Mouse (Mus musculus): ENCODE results near the gene Ccr7. TPM values are rescaled to one million over a fixed set of nuclear protein-coding genes. Genes with fewer than 3 reads are reported as not detected.

Gene Ccr7
- polyA plus RNA-seq, 1 experiment from 2014 or later = 0.36 TPM

GRCm38 (mm10) chr11:99122703-99123102 is 32.2 kb downstream of the Ccr7 start:
- Histone ChIP-seq H3K27ac (ENCODE audit: low read depth, low read length) (no peak overlapping the region), H3K4me3 (ENCODE audit: low read depth, low read length) (no peak overlapping the region), H3K9me3 (replicated peaks; ENCODE audit: control insufficient read depth, low read length) (no peaks in the 10 kb centered on the region), H3K4me1 (ENCODE audit: control insufficient read depth, insufficient read depth, low read length) (peaks cover 23% of the 10 kb centered on the region), H3K9ac (ENCODE audit: low read depth, low read length) (no peak overlapping the region), H3K36me3 (ENCODE audit: control insufficient read depth, insufficient read depth, low read length) (no peaks in the 10 kb centered on the region), H3K4me2 (no peak overlapping the region), H3K27me3 (ENCODE audit: control insufficient read depth, insufficient read depth, low read length) (no peaks in the 10 kb centered on the region)
- WGBS (ENCODE audit: insufficient replicate concordance) = 85% methylated on average over 3 of the region's 3 CpGs
- no peak for ATAC-seq (replicated peaks; ENCODE audit: insufficient number of reproducible peaks, low FRiP score, low TSS enrichment)

- no peak for ATAC-seq (replicated peaks; ENCODE audit: insufficient number of reproducible peaks, low FRiP score, low TSS enrichment)
- Histone ChIP-seq H3K27ac (ENCODE audit: low read depth, low read length) (peak overlapping the region; percentile 48; the same call in 1 of the 2 replicates), H3K9me3 (replicated peaks; ENCODE audit: control insufficient read depth, low read length) (no peaks in the 10 kb centered on the region), H3K9ac (ENCODE audit: low read depth, low read length) (peak overlapping the region; percentile 43; the same call in 1 of the 2 replicates), H3K4me3 (ENCODE audit: low read depth, low read length) (no peak overlapping the region), H3K36me3 (ENCODE audit: control insufficient read depth, insufficient read depth, low read length) (no peaks in the 10 kb centered on the region), H3K4me1 (ENCODE audit: control insufficient read depth, insufficient read depth, low read length) (peaks cover 11% of the 10 kb centered on the region), H3K27me3 (ENCODE audit: control insufficient read depth, insufficient read depth, low read length) (no peaks in the 10 kb centered on the region), H3K4me2 (no peak overlapping the region)
- 67% methylated on average over 14 of the region's 14 CpGs for WGBS (ENCODE audit: insufficient replicate concordance)
Observed at GRCm38 (mm10) chr11:99121218-99121631, 33.7 kb downstream of the Ccr7 start.

GRCm38 (mm10) chr11:99120524-99121217 is 34.2 kb downstream of the Ccr7 start:
- no peaks in the 10 kb centered on the region for H3K36me3 ChIP-seq (ENCODE audit: control insufficient read depth, insufficient read depth, low read length)
- H3K4me3 ChIP-seq (ENCODE audit: low read depth, low read length) = no peak overlapping the region
- H3K9me3 ChIP-seq (replicated peaks; ENCODE audit: control insufficient read depth, low read length) = no peaks in the 10 kb centered on the region
- 0 out of 2 replicates have a peak, but pooled peaks cover 8% of the 10 kb centered on the region for H3K4me1 ChIP-seq (ENCODE audit: control insufficient read depth, insufficient read depth, low read length)
- ATAC-seq (replicated peaks; ENCODE audit: insufficient number of reproducible peaks, low FRiP score, low TSS enrichment) = no peak
- no peak overlapping the region for H3K4me2 ChIP-seq
- H3K9ac ChIP-seq (ENCODE audit: low read depth, low read length) = peak overlapping the region; percentile 43; the same call in 1 of the 2 replicates
- peak overlapping the region; percentile 48; the same call in 1 of the 2 replicates for H3K27ac ChIP-seq (ENCODE audit: low read depth, low read length)
- H3K27me3 ChIP-seq (ENCODE audit: control insufficient read depth, insufficient read depth, low read length) = no peaks in the 10 kb centered on the region
- WGBS (ENCODE audit: insufficient replicate concordance) = 48% methylated on average over 20 of the region's 20 CpGs

- Histone ChIP-seq H3K4me3 (ENCODE audit: low read depth, low read length) (no peak overlapping the region), H3K9ac (ENCODE audit: low read depth, low read length) (no peak overlapping the region), H3K27me3 (ENCODE audit: control insufficient read depth, insufficient read depth, low read length) (no peaks in the 10 kb centered on the region), H3K27ac (ENCODE audit: low read depth, low read length) (no peak overlapping the region), H3K4me1 (ENCODE audit: control insufficient read depth, insufficient read depth, low read length) (0 out of 2 replicates have a peak, but pooled peaks cover 5% of the 10 kb centered on the region), H3K36me3 (ENCODE audit: control insufficient read depth, insufficient read depth, low read length) (no peaks in the 10 kb centered on the region), H3K4me2 (no peak overlapping the region), H3K9me3 (replicated peaks; ENCODE audit: control insufficient read depth, low read length) (no peaks in the 10 kb centered on the region)
- ATAC-seq (replicated peaks; ENCODE audit: insufficient number of reproducible peaks, low FRiP score, low TSS enrichment) = no peak
- WGBS (ENCODE audit: insufficient replicate concordance) = 90% methylated on average over 7 of the region's 7 CpGs
Observed at GRCm38 (mm10) chr11:99118963-99119362, 35.9 kb downstream of the Ccr7 start.

GRCm38 (mm10) chr11:99118420-99118819 is 36.5 kb downstream of the Ccr7 start:
- no peak for ATAC-seq (replicated peaks; ENCODE audit: insufficient number of reproducible peaks, low FRiP score, low TSS enrichment)
- Histone ChIP-seq H3K4me1 (ENCODE audit: control insufficient read depth, insufficient read depth, low read length) (0 out of 2 replicates have a peak, but pooled peaks cover 5% of the 10 kb centered on the region), H3K4me2 (no peak overlapping the region)

GRCm38 (mm10) chr11:99117907-99118306 is 37.0 kb downstream of the Ccr7 start:
- Histone ChIP-seq H3K36me3 (ENCODE audit: control insufficient read depth, insufficient read depth, low read length) (no peaks in the 10 kb centered on the region), H3K9ac (ENCODE audit: low read depth, low read length) (no peak overlapping the region), H3K4me3 (ENCODE audit: low read depth, low read length) (no peak overlapping the region), H3K4me1 (ENCODE audit: control insufficient read depth, insufficient read depth, low read length) (0 out of 2 replicates have a peak, but pooled peaks cover 5% of the 10 kb centered on the region), H3K27ac (ENCODE audit: low read depth, low read length) (no peak overlapping the region), H3K27me3 (ENCODE audit: control insufficient read depth, insufficient read depth, low read length) (no peaks in the 10 kb centered on the region), H3K4me2 (no peak overlapping the region), H3K9me3 (replicated peaks; ENCODE audit: control insufficient read depth, low read length) (no peaks in the 10 kb centered on the region)
- no peak for ATAC-seq (replicated peaks; ENCODE audit: insufficient number of reproducible peaks, low FRiP score, low TSS enrichment)
- WGBS (ENCODE audit: insufficient replicate concordance) = 89% methylated on average over 7 of the region's 7 CpGs

More at GRCm38 (mm10) chr11:99118420-99118819, 36.5 kb downstream of the Ccr7 start:
- Histone ChIP-seq H3K36me3 (ENCODE audit: control insufficient read depth, insufficient read depth, low read length) (no peaks in the 10 kb centered on the region), H3K4me3 (ENCODE audit: low read depth, low read length) (no peak overlapping the region), H3K27ac (ENCODE audit: low read depth, low read length) (no peak overlapping the region), H3K27me3 (ENCODE audit: control insufficient read depth, insufficient read depth, low read length) (no peaks in the 10 kb centered on the region), H3K9me3 (replicated peaks; ENCODE audit: control insufficient read depth, low read length) (no peaks in the 10 kb centered on the region), H3K9ac (ENCODE audit: low read depth, low read length) (no peak overlapping the region)
- 88% methylated on average over 1 of the region's 1 CpGs for WGBS (ENCODE audit: insufficient replicate concordance)

GRCm38 (mm10) chr11:99115940-99116339 is 38.9 kb downstream of the Ccr7 start:
- H3K27me3 ChIP-seq (ENCODE audit: control insufficient read depth, insufficient read depth, low read length) = no peaks in the 10 kb centered on the region

GRCm38 (mm10) chr11:99113111-99113510 is 41.8 kb downstream of the Ccr7 start:
- peak overlapping the region; percentile 13 for H3K27ac ChIP-seq (ENCODE audit: low read depth, low read length)
- H3K4me3 ChIP-seq (ENCODE audit: low read depth, low read length) = no peak overlapping the region
- H3K9ac ChIP-seq (ENCODE audit: low read depth, low read length) = no peak overlapping the region
- H3K9me3 ChIP-seq (replicated peaks; ENCODE audit: control insufficient read depth, low read length) = 0 out of 2 replicates have a peak, but pooled peaks cover 3% of the 10 kb centered on the region
- H3K27me3 ChIP-seq (ENCODE audit: control insufficient read depth, insufficient read depth, low read length) = no peaks in the 10 kb centered on the region
- ATAC-seq (replicated peaks; ENCODE audit: insufficient number of reproducible peaks, low FRiP score, low TSS enrichment) = no peak
- no peaks in the 10 kb centered on the region for H3K4me1 ChIP-seq (ENCODE audit: control insufficient read depth, insufficient read depth, low read length)
- H3K4me2 ChIP-seq = no peak overlapping the region
- no peaks in the 10 kb centered on the region for H3K36me3 ChIP-seq (ENCODE audit: control insufficient read depth, insufficient read depth, low read length)
- 24% methylated on average over 3 of the region's 3 CpGs for whole genome bisulfite sequencing (ENCODE audit: insufficient replicate concordance)

More at GRCm38 (mm10) chr11:99115940-99116339, 38.9 kb downstream of the Ccr7 start:
- Histone ChIP-seq H3K4me2 (no peak overlapping the region), H3K9me3 (replicated peaks; ENCODE audit: control insufficient read depth, low read length) (no peaks in the 10 kb centered on the region), H3K27ac (ENCODE audit: low read depth, low read length) (no peak overlapping the region), H3K4me1 (ENCODE audit: control insufficient read depth, insufficient read depth, low read length) (0 out of 2 replicates have a peak, but pooled peaks cover 2% of the 10 kb centered on the region), H3K9ac (ENCODE audit: low read depth, low read length) (no peak overlapping the region), H3K4me3 (ENCODE audit: low read depth, low read length) (no peak overlapping the region), H3K36me3 (ENCODE audit: control insufficient read depth, insufficient read depth, low read length) (no peaks in the 10 kb centered on the region)
- WGBS (ENCODE audit: insufficient replicate concordance) = 73% methylated on average over 6 of the region's 6 CpGs
- ATAC-seq (replicated peaks; ENCODE audit: insufficient number of reproducible peaks, low FRiP score, low TSS enrichment) = no peak

Data from heart, embryonic 11.5 days (tissue).